Mouse (Mus musculus) lung, adult 2 months (tissue): Measurements from ENCODE around the gene Slamf7.

ENCODE experiments used
- CTCF ChIP-seq: fragments of 200-500 bp; IDR thresholded peaks from 2 replicates; pipeline ENCODE4 v1.5.1; 2011; ENCODE audit warnings: mild to moderate bottlenecking, low read length, control low read depth; ENCODE audit not compliant: insufficient read depth
- POLR2A ChIP-seq: fragments of 200-500 bp; IDR thresholded peaks from 2 replicates; pipeline ENCODE4 v1.6.1; 2011; ENCODE audit warnings: low read depth, mild to moderate bottlenecking, control low read depth, low read length, borderline replicate concordance; ENCODE audit errors: extremely low read depth

- no peak for TF ChIP-seq POLR2A
- no peak for TF ChIP-seq CTCF
Measured at GRCm38 (mm10) chr1:171674467-171674866, 21.6 kb upstream of the Slamf7 start.
